Mouse (Mus musculus): ENCODE data around the gene Map2k5. TPM values are rescaled to one million over a fixed set of nuclear protein-coding genes. Genes with fewer than 3 reads are reported as not detected.

Gene Map2k5
- polyA plus RNA-seq, 1 experiment from 2014 or later: 31.6 TPM

- no peak for ATAC-seq (ENCODE audit: insufficient number of reproducible peaks, insufficient read depth, low FRiP score, low read depth)
- no peak overlapping the region for H3K4me2 ChIP-seq (replicated peaks; ENCODE audit: low read depth, low read length)
- no peaks in the 10 kb centered on the region for H3K9me3 ChIP-seq (ENCODE audit: control insufficient read depth, low read depth, low read length)
- H3K27ac ChIP-seq (ENCODE audit: low read length): no peak overlapping the region
- H3K27me3 ChIP-seq (ENCODE audit: control insufficient read depth, insufficient read depth, low read length): no peaks in the 10 kb centered on the region
- no peak overlapping the region for H3K9ac ChIP-seq (replicated peaks; ENCODE audit: low read depth, low read length)
- H3K4me3 ChIP-seq (ENCODE audit: low read depth, low read length): no peak overlapping the region
- 83% methylated on average over 1 of the region's 1 CpGs for WGBS
- H3K36me3 ChIP-seq (ENCODE audit: control insufficient read depth, insufficient read depth, low read length): no peaks in the 10 kb centered on the region; the same call in 1 of the 2 replicates
- H3K4me1 ChIP-seq (ENCODE audit: control insufficient read depth, insufficient read depth, low read length): no peaks in the 10 kb centered on the region
Measured at GRCm38 (mm10) chr9:63169127-63169526, 208.6 kb downstream of the Map2k5 start.

DNA sequence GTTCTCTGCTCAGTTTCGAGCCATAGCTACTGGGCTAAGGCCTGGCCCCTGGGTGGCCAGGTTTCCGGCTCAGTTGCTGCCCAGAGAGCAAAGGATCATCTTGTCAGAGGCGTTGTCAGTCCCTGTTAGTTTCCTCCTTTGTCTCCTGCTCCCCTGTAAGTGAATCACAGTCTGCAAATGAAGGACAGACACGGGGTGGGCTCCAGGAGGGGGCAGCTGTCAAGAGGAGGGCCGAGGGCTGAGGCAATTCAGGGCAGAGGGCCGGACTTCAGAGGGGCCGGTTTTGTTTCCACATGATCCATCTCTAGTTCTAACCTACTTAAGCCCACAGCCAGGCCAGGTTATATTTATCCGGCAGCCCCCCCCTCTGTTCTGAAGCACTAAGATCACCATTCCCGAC is 212.6 kb downstream of the Map2k5 start:
- ATAC-seq (ENCODE audit: insufficient number of reproducible peaks, insufficient read depth, low FRiP score, low read depth): no peak
- H3K36me3 ChIP-seq (ENCODE audit: control insufficient read depth, insufficient read depth, low read length): peaks cover 3% of the 10 kb centered on the region; the same call in 1 of the 2 replicates
- WGBS: 47% methylated on average over 9 of the region's 9 CpGs

GRCm38 (mm10) chr9:63163756-63164155 is 213.9 kb downstream of the Map2k5 start:
- H3K9ac ChIP-seq (replicated peaks; ENCODE audit: low read depth, low read length): no peak overlapping the region
- H3K4me3 ChIP-seq (ENCODE audit: low read depth, low read length): no peak overlapping the region
- WGBS: 70% methylated on average over 8 of the region's 8 CpGs
- H3K27ac ChIP-seq (ENCODE audit: low read length): no peak overlapping the region
- ATAC-seq (ENCODE audit: insufficient number of reproducible peaks, insufficient read depth, low FRiP score, low read depth): no peak
- no peaks in the 10 kb centered on the region for H3K4me1 ChIP-seq (ENCODE audit: control insufficient read depth, insufficient read depth, low read length)
- H3K27me3 ChIP-seq (ENCODE audit: control insufficient read depth, insufficient read depth, low read length): no peaks in the 10 kb centered on the region
- no peaks in the 10 kb centered on the region for H3K9me3 ChIP-seq (ENCODE audit: control insufficient read depth, low read depth, low read length)
- H3K36me3 ChIP-seq (ENCODE audit: control insufficient read depth, insufficient read depth, low read length): 0 out of 2 replicates have a peak, but pooled peaks cover 3% of the 10 kb centered on the region
- no peak overlapping the region for H3K4me2 ChIP-seq (replicated peaks; ENCODE audit: low read depth, low read length)

More for the DNA sequence above, 212.6 kb downstream of the Map2k5 start:
- Histone ChIP-seq H3K4me1 (ENCODE audit: control insufficient read depth, insufficient read depth, low read length) (no peaks in the 10 kb centered on the region), H3K4me2 (replicated peaks; ENCODE audit: low read depth, low read length) (no peak overlapping the region), H3K9ac (replicated peaks; ENCODE audit: low read depth, low read length) (no peak overlapping the region), H3K27me3 (ENCODE audit: control insufficient read depth, insufficient read depth, low read length) (no peaks in the 10 kb centered on the region), H3K9me3 (ENCODE audit: control insufficient read depth, low read depth, low read length) (no peaks in the 10 kb centered on the region), H3K27ac (ENCODE audit: low read length) (no peak overlapping the region), H3K4me3 (ENCODE audit: low read depth, low read length) (no peak overlapping the region)

GRCm38 (mm10) chr9:63151949-63152348 is 225.8 kb downstream of the Map2k5 start:
- Histone ChIP-seq H3K4me3 (ENCODE audit: low read depth, low read length) (no peak overlapping the region), H3K4me2 (replicated peaks; ENCODE audit: low read depth, low read length) (no peak overlapping the region), H3K36me3 (ENCODE audit: control insufficient read depth, insufficient read depth, low read length) (no peaks in the 10 kb centered on the region), H3K27ac (ENCODE audit: low read length) (no peak overlapping the region), H3K9me3 (ENCODE audit: control insufficient read depth, low read depth, low read length) (no peaks in the 10 kb centered on the region), H3K27me3 (ENCODE audit: control insufficient read depth, insufficient read depth, low read length) (peaks cover 65% of the 10 kb centered on the region), H3K4me1 (ENCODE audit: control insufficient read depth, insufficient read depth, low read length) (peaks cover 15% of the 10 kb centered on the region; the same call in 1 of the 2 replicates), H3K9ac (replicated peaks; ENCODE audit: low read depth, low read length) (no peak overlapping the region)
- WGBS: 28% methylated on average over 14 of the region's 14 CpGs
- ATAC-seq (ENCODE audit: insufficient number of reproducible peaks, insufficient read depth, low FRiP score, low read depth): no peak

DNA sequence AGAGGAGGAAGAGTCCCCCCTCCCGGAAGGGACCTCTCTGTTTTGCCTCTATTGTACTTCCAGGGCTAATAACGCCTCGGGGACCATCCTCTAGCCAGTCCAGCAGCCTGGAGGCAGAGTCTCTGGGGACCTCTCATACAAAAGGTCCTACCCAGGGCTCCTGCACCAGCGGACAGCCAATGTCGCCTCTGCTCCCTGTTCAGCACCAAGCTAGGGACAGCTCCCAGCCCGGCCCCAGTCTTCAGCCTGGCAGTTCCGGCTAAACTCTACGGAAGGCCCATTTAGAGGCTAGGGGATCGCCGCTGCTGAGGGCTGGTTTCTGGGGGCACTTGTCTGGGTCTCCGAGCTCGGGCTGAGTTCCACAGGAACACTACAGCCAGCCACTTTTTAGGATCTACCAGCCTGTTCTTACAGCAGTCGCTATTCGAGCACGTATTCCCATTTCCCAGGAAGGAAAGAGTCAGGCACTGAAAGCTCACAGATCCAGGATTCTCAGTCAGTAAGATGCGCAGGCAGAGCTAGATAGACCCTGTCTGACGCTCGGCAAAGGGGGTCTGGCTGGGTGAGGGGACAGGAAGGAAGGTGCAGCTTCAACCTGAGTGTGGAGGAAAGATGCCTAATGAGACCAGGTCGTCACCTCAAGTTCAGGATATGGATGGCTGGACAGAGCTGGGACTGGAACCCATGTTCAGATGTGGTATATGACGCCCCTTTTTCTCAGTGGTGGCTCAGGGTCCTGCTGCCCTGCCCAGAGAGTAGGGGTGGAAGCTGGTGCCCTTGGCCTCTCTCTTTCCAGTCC is 226.4 kb downstream of the Map2k5 start:
- Histone ChIP-seq H3K27ac (ENCODE audit: low read length) (no peak overlapping the region), H3K4me2 (replicated peaks; ENCODE audit: low read depth, low read length) (no peak overlapping the region)
- no peak for ATAC-seq (ENCODE audit: insufficient number of reproducible peaks, insufficient read depth, low FRiP score, low read depth)

GRCm38 (mm10) chr9:63150086-63150800 is 227.5 kb downstream of the Map2k5 start:
- no peak for ATAC-seq (ENCODE audit: insufficient number of reproducible peaks, insufficient read depth, low FRiP score, low read depth)

More for the DNA sequence above, 226.4 kb downstream of the Map2k5 start:
- H3K27me3 ChIP-seq (ENCODE audit: control insufficient read depth, insufficient read depth, low read length): peaks cover 72% of the 10 kb centered on the region
- H3K9me3 ChIP-seq (ENCODE audit: control insufficient read depth, low read depth, low read length): no peaks in the 10 kb centered on the region
- H3K9ac ChIP-seq (replicated peaks; ENCODE audit: low read depth, low read length): no peak overlapping the region
- H3K4me1 ChIP-seq (ENCODE audit: control insufficient read depth, insufficient read depth, low read length): peaks cover 22% of the 10 kb centered on the region; the same call in 1 of the 2 replicates
- WGBS: 2% methylated on average over 20 of the region's 20 CpGs
- no peaks in the 10 kb centered on the region for H3K36me3 ChIP-seq (ENCODE audit: control insufficient read depth, insufficient read depth, low read length)
- no peak overlapping the region for H3K4me3 ChIP-seq (ENCODE audit: low read depth, low read length)

DNA sequence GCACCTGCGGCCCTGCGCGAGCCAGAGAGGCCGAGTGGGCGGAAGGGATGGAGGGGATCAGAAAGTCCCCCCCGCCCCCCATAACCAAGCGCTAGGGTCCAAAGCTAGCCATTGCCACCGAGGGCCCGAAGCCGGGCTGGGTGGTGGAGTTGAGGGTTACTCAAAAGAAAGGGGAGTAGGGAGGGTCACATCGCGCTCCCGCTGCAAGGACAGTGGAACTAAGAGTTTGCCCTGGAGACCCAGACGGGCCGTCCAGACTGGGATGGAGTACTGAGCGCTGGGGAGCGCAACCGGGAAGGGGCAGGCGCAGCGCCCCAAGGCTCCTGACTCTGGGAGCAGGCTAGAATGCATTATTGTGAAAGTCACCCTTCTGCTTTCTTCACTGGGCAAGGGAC is 228.3 kb downstream of the Map2k5 start:
- Histone ChIP-seq H3K9ac (replicated peaks; ENCODE audit: low read depth, low read length) (no peak overlapping the region), H3K4me1 (ENCODE audit: control insufficient read depth, insufficient read depth, low read length) (peaks cover 24% of the 10 kb centered on the region; the same call in 1 of the 2 replicates), H3K4me3 (ENCODE audit: low read depth, low read length) (peak overlapping the region; percentile 35), H3K27me3 (ENCODE audit: control insufficient read depth, insufficient read depth, low read length) (peaks cover 88% of the 10 kb centered on the region), H3K27ac (ENCODE audit: low read length) (no peak overlapping the region), H3K36me3 (ENCODE audit: control insufficient read depth, insufficient read depth, low read length) (no peaks in the 10 kb centered on the region), H3K9me3 (ENCODE audit: control insufficient read depth, low read depth, low read length) (no peaks in the 10 kb centered on the region), H3K4me2 (replicated peaks; ENCODE audit: low read depth, low read length) (peak overlapping the region; percentile 77)
- ATAC-seq (ENCODE audit: insufficient number of reproducible peaks, insufficient read depth, low FRiP score, low read depth): no peak
- WGBS: 1% methylated on average over 20 of the region's 20 CpGs

More at GRCm38 (mm10) chr9:63150086-63150800, 227.5 kb downstream of the Map2k5 start:
- no peaks in the 10 kb centered on the region for H3K36me3 ChIP-seq (ENCODE audit: control insufficient read depth, insufficient read depth, low read length)
- no peaks in the 10 kb centered on the region for H3K9me3 ChIP-seq (ENCODE audit: control insufficient read depth, low read depth, low read length)
- H3K4me1 ChIP-seq (ENCODE audit: control insufficient read depth, insufficient read depth, low read length): peaks cover 24% of the 10 kb centered on the region; the same call in 1 of the 2 replicates
- 3% methylated on average over 27 of the region's 27 CpGs for WGBS
- no peak overlapping the region for H3K4me3 ChIP-seq (ENCODE audit: low read depth, low read length)
- peaks cover 82% of the 10 kb centered on the region for H3K27me3 ChIP-seq (ENCODE audit: control insufficient read depth, insufficient read depth, low read length)
- H3K4me2 ChIP-seq (replicated peaks; ENCODE audit: low read depth, low read length): no peak overlapping the region
- no peak overlapping the region for H3K9ac ChIP-seq (replicated peaks; ENCODE audit: low read depth, low read length)
- no peak overlapping the region for H3K27ac ChIP-seq (ENCODE audit: low read length)
